Mouse (Mus musculus) spleen, adult 2 months (tissue): ENCODE results near the gene Eef2. TPM values are rescaled to one million over a fixed set of nuclear protein-coding genes. Genes with fewer than 3 reads are reported as not detected.

Source experiments
- DNase-seq, 2 experiments: peaks; one replicate each; pipeline versions ENCODE4 v3.0.0 to v3.0.0-alpha.2; 2012 to 2021; ENCODE audit warnings: low spot score in 2 of 2, low read depth in 1 of 2
- H3K27ac ChIP-seq: fragments of 200-500 bp; 2 replicates; pipeline ENCODE4 v1.5.1; 2012; ENCODE audit warnings: low read length, inconsistent platforms; ENCODE audit not compliant: insufficient read depth
- H3K27me3 ChIP-seq: fragments of 200-500 bp; 2 replicates; pipeline ENCODE4 v1.6.1; 2012; ENCODE audit warnings: mild to moderate bottlenecking, moderate library complexity, low read length, inconsistent platforms; ENCODE audit not compliant: control insufficient read depth, insufficient read depth
- H3K36me3 ChIP-seq: fragments of 200-500 bp; 2 replicates; pipeline ENCODE4 v1.6.1; 2012; ENCODE audit warnings: mild to moderate bottlenecking, low read length, inconsistent platforms; ENCODE audit not compliant: control insufficient read depth, insufficient read depth
- H3K4me1 ChIP-seq: fragments of 200-500 bp; 2 replicates; pipeline ENCODE4 v1.6.1; 2011; ENCODE audit warnings: inconsistent platforms; ENCODE audit not compliant: control insufficient read depth, insufficient read depth, insufficient read length
- H3K4me3 ChIP-seq: fragments of 200-500 bp; 2 replicates; pipeline ENCODE4 v1.5.1; 2011; ENCODE audit warnings: mild to moderate bottlenecking, inconsistent platforms; ENCODE audit not compliant: insufficient read depth, insufficient read length; ENCODE audit errors: extremely low read depth
- CTCF ChIP-seq: fragments of 200-500 bp; IDR thresholded peaks from 2 replicates; pipeline ENCODE4 v1.5.1; 2011; ENCODE audit warnings: mild to moderate bottlenecking, inconsistent platforms; ENCODE audit not compliant: insufficient read depth, insufficient read length, insufficient replicate concordance; ENCODE audit errors: extremely low read depth
- POLR2A ChIP-seq: fragments of 200-500 bp; IDR thresholded peaks from 2 replicates; pipeline ENCODE4 v1.6.1; 2011; ENCODE audit warnings: low read depth, low read length, inconsistent platforms
- whole genome bisulfite sequencing: fragments of 180-500 bp; shearing (Covaris S2); methylation state at CpG from one replicate; pipeline ENCODE4 v1.1.7; 2018; 5-methylcytosine and 5-hydroxymethylcytosine counted together
- polyA plus RNA-seq: library from polyadenylated mRNA; depleted of rRNA; stranded (reverse); fragments of >200 nt; gene quantifications from 2 replicates; pipeline ENCODE4 v1.2.3, GENCODE M21; 2012

The Eef2 gene
- polyA plus RNA-seq, 1 experiment: 1,457 TPM

GRCm38 (mm10) chr10:81145778-81146177 lies 30.7 kb upstream of the Eef2 start:
- no peak for DNase-seq
- 88% methylated on average over 7 of the region's 7 CpGs for WGBS
- no peak overlapping the region for H3K27ac ChIP-seq

GRCm38 (mm10) chr10:81146296-81146695 lies 30.1 kb upstream of the Eef2 start:
- Histone ChIP-seq H3K27ac (no peak overlapping the region), H3K27me3 (no peaks in the 10 kb centered on the region), H3K36me3 (peaks cover 67% of the 10 kb centered on the region), H3K4me1 (peaks cover 8% of the 10 kb centered on the region; the same call in 1 of the 2 replicates), H3K4me3 (no peak overlapping the region)
- DNase-seq: no peak
- TF ChIP-seq CTCF: no peak
- no peak for TF ChIP-seq POLR2A
- WGBS: 91% methylated on average over 4 of the region's 4 CpGs

More at GRCm38 (mm10) chr10:81145778-81146177, 30.7 kb upstream of the Eef2 start:
- Histone ChIP-seq H3K4me1 (peaks cover 12% of the 10 kb centered on the region; the same call in 1 of the 2 replicates), H3K36me3 (peaks cover 66% of the 10 kb centered on the region), H3K4me3 (no peak overlapping the region), H3K27me3 (no peaks in the 10 kb centered on the region)
- TF ChIP-seq CTCF (no peak), POLR2A (no peak)

GRCm38 (mm10) chr10:81151261-81151660 lies 25.2 kb upstream of the Eef2 start:
- Histone ChIP-seq H3K4me3 (no peak overlapping the region), H3K27me3 (no peaks in the 10 kb centered on the region), H3K27ac (no peak overlapping the region), H3K4me1 (no peaks in the 10 kb centered on the region), H3K36me3 (peaks cover 73% of the 10 kb centered on the region)
- no peak for DNase-seq
- WGBS: 67% methylated on average over 6 of the region's 6 CpGs
- TF ChIP-seq POLR2A: no peak
- TF ChIP-seq CTCF: no peak

- WGBS: 83% methylated on average over 12 of the region's 12 CpGs
- TF ChIP-seq CTCF: no peak
- no peak for TF ChIP-seq POLR2A
- Histone ChIP-seq H3K27me3 (no peaks in the 10 kb centered on the region), H3K4me3 (no peak overlapping the region), H3K4me1 (no peaks in the 10 kb centered on the region), H3K36me3 (peaks cover 73% of the 10 kb centered on the region), H3K27ac (no peak overlapping the region)
- DNase-seq: no peak
These were observed 23.8 kb upstream of the Eef2 start for GRCm38 (mm10) chr10:81152609-81153008.

- H3K36me3 ChIP-seq: peaks cover 64% of the 10 kb centered on the region
- no peaks in the 10 kb centered on the region for H3K27me3 ChIP-seq
- DNase-seq: no peak
- H3K27ac ChIP-seq: no peak overlapping the region
- TF ChIP-seq CTCF (no peak), POLR2A (no peak)
- H3K4me1 ChIP-seq: no peaks in the 10 kb centered on the region
- WGBS: 97% methylated on average over 12 of the region's 12 CpGs
- no peak overlapping the region for H3K4me3 ChIP-seq
These were observed 22.1 kb upstream of the Eef2 start for GRCm38 (mm10) chr10:81154313-81154712.

- 98% methylated on average over 6 of the region's 6 CpGs for WGBS
- Histone ChIP-seq H3K4me1 (no peaks in the 10 kb centered on the region), H3K36me3 (peaks cover 60% of the 10 kb centered on the region), H3K4me3 (no peak overlapping the region), H3K27ac (no peak overlapping the region), H3K27me3 (no peaks in the 10 kb centered on the region)
- TF ChIP-seq CTCF: no peak
- TF ChIP-seq POLR2A: no peak
- no peak for DNase-seq
These were observed 21.7 kb upstream of the Eef2 start for GRCm38 (mm10) chr10:81154736-81155135.

- peak overlapping the region; percentile 93 for H3K27ac ChIP-seq
- H3K4me1 ChIP-seq: peaks cover 17% of the 10 kb centered on the region; the same call in 1 of the 2 replicates
- no peaks in the 10 kb centered on the region for H3K27me3 ChIP-seq
- no peak for TF ChIP-seq CTCF
- TF ChIP-seq POLR2A: no peak
- peak; percentile 85 to 95 for DNase-seq
- H3K4me3 ChIP-seq: peak overlapping the region; percentile 43; the same call in 1 of the 2 replicates
- 61% methylated on average over 8 of the region's 8 CpGs for WGBS
- H3K36me3 ChIP-seq: peaks cover 21% of the 10 kb centered on the region
These were observed 14.7 kb upstream of the Eef2 start for GRCm38 (mm10) chr10:81161602-81162317.
